Mouse (Mus musculus) right cerebral cortex, postnatal 10 days (tissue): ENCODE data around the gene Fam19a1.

Experiments
- DNase-seq, 2 experiments: peaks; one replicate each; pipeline ENCODE4 v3.0.0; 2021; ENCODE audit warnings: low spot score in 2 of 2

Gene Fam19a1

DNA sequence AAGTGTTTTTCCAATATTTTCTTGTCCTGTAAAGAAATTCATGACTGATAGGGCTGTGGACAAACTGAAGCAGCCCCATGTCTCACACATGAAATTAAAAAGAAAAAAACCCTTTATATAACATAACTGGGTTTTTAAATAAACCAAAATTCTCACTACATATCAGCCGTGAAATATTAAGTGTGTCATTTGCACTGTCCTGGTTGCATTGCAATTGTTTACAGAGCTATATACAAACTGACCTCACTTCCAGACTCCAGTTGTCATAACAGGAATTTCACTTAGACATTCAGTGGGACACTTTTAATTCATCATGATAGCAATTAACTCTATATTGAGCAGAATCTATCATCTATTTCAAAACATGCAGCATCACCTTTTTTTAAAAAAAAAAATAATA lies 553.4 kb downstream of the Fam19a1 start:
- no peak for DNase-seq

DNA sequence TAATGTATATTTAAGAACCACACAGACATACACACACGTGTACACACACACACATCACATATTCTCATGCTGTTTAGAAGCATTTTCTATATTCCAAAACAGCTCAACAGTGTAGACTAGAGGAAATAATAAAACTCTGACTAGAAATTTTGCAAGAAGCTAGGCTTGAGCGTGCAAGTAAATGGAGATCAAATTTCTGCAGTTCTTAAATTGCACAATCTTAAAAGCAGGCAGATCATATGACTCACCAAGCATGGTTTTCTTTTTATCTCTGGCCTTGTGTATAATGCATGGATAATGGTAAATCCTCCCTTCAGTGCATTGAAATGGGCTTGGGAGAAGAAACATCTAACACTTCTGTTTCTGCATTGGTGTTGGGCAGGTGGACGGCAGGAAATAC lies 564.9 kb downstream of the Fam19a1 start:
- DNase-seq = no peak
